Mouse (Mus musculus) heart, postnatal 25 days (tissue): Measurements from ENCODE around the gene Axin2. TPM values are rescaled to one million over a fixed set of nuclear protein-coding genes. Genes with fewer than 3 reads are reported as not detected.
A peak's percentile ranks its signal among the peaks of the same experiment; 100 is the strongest.

ENCODE experiments used
- DNase-seq: peaks from one replicate; pipeline ENCODE4 v3.0.0; 2022; ENCODE audit warnings: low spot score
- intact Hi-C: fragments of 180-260 bp; cut with DNase I; formaldehyde crosslinking; loops from one replicate; pipeline ENCODE4 v1.15.1; 2025
- total RNA-seq, 2 experiments: library from RNA; stranded (reverse); gene quantifications; 2 replicates each; pipeline ENCODE4 v1.2.3; 2021

The Axin2 gene
- total RNA-seq, 2 experiments from 2014 or later, result 5.2 to 6.0 TPM

- intact Hi-C loops, result no loop called here
- no peak for DNase-seq
Measured at GRCm38 (mm10) chr11:108952343-108952742, 32.2 kb downstream of the Axin2 start.

DNA sequence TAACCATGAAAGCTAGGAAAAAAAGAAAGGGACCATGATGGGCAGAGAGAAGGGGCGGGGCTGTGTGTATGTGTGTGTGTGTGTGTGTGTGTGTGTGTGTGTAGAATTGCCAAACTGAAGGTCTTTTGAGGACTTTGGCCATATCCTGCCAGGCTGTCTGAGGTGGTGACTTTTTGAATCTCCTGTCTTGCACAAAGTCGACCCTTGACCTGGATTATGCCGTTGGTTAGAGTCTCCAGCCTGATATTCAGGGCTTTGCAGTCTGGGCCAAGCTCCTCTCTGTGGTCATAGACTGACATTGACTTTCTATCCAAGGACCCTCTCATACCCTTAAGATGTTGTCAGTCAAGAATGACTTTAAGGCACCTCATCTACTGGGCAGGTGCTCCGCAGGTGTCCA is 35.8 kb downstream of the Axin2 start:
- no peak for DNase-seq
- intact Hi-C loops, result no loop called here

DNA sequence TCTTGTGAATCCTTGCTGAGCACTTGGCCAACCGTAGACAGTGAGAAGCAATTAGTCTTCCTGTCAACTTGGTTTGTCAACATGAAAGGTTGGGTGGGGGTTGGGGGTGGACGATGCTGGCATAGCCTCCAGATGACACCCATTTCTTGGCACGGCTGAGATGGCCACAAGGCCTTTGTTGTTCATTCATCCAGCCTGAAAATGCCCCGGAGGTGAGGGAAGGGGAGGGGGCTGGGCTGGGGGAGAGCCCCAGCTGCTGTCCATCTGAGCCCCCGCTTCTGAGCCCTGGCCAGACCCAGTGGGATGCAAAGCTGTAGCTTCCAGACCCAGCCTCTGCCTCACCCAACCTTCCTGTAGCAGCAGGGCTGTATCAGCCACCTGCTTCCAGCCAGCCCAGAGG is 38.2 kb downstream of the Axin2 start:
- DNase-seq, result no peak
- intact Hi-C loops, result no loop called here

DNA sequence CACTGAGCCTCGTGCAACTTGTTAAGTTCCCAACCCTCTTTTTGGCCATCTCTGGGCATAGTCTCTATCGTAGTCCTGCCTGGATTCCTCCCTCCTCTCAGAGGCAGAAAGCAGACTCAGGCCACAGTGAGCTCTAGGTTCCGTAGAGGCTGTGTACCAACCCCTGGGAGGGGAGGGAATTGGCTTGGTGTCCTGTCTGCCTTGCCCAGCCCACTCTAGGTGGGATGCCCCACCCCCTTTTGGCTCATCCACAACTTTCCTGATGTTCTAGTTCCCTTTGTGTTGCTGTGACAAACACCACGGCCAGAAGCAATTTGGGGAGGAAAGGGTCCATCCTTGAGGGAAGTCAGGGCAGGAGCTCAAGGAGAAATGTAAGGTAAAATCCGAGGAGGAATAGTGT is 39.0 kb downstream of the Axin2 start:
- DNase-seq, result no peak
- intact Hi-C loops, result no loop called here

GRCm38 (mm10) chr11:108961651-108962065 is 41.5 kb downstream of the Axin2 start:
- intact Hi-C loops, result no loop called here
- no peak for DNase-seq

- intact Hi-C loops, result no loop called here
- no peak for DNase-seq
Measured at GRCm38 (mm10) chr11:108963476-108964232, 43.5 kb downstream of the Axin2 start.

- DNase-seq, result no peak
- intact Hi-C loops, result no loop called here
Measured at GRCm38 (mm10) chr11:108965740-108966139, 45.6 kb downstream of the Axin2 start.

DNA sequence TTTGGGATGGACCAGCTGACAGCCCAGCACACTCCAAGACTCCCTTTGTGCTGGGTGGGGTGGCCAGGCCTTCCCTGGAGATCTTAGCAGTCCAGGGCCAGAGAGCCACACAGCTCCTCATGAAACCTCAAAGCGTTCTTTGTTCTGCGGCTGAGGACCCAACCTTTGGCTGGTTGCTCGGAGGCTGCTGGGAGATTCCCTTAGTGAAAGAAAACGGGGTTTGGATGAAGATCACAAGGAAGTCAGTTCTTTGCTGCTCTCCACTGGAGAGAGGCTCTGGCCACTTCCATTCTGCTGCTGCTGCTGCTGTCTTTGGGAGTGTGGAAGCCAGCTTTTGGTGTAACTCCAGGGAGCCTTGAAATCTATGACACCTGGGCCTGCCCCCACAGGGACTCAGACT is 53.3 kb downstream of the Axin2 start:
- no peak for DNase-seq
- intact Hi-C loops, result no loop called here

- intact Hi-C loops, result no loop called here
- no peak for DNase-seq
Measured at GRCm38 (mm10) chr11:108973866-108974265, 53.7 kb downstream of the Axin2 start.

DNA sequence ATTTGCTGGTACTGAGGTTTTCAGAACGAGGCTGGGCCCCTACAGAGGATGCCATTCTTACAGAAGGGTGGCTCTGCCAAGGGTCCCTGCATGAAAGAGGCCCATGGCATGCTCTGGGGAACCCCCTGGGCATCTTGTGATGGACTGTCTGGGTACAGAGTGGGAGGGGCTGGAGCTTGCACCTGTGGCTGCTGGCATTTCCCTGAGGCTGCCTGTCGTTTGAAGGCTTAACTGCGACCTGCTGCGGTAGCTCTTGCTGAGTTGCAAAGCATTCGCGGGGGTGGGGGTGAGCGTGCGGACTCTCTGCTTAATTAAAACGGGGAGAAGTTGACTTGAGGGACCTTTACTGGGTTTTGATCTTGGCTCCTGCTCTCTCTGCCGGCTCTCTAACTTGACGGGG is 55.4 kb downstream of the Axin2 start:
- DNase-seq, result no peak
- intact Hi-C loops, result no loop called here

- intact Hi-C loops, result no loop called here
- peak; percentile 18 for DNase-seq
Measured at GRCm38 (mm10) chr11:108980530-108980929, 60.4 kb downstream of the Axin2 start.

DNA sequence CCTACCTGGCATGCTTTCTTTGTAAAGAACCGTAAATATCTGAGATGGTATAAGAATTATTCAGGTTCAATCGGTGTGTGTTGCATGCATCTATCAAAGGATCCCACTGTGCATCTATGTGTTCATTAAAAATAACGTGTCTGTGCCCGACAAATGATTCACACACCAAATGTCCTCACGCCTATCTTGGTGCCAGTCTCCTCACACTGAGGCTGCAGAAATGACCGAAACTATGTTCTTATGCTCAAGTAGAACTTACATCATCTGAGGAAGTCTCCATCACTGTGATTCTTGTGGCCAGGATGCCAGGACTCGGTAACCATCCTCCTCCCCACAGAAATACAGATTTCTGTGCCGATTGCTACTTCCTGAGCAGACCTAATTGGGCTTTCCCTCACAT is 60.9 kb downstream of the Axin2 start:
- intact Hi-C loops, result no loop called here
- DNase-seq, result no peak

DNA sequence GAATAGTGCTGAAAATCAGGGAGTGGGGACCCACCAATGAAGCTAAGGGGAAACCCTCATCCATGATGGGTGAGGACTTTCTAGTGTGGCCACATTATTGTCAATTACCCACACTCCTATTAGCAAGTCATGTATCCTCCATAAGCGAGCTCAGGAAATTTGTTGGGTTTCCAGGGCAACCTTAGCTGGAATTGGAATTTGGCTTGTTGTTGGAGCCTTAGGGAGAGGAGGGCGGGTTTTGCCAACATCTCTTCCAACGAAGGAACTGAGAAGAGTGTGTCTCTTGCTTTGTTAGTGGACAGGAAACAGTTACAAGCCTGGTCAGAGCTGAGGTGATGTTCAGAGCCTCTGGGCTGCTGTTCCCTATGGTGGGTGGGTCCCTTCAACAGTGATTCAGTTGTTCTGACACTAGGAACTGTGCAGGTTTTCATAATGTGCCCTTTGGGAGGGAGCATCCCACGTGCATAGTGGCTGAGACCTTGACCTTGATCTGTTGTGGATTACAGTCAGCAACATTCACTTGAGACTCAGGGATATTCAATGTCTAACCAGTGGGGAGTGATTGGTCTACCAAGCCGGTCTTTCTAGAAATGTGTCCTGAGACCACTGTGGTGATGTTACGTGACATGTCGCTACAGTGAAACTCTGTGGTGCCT is 63.4 kb downstream of the Axin2 start:
- DNase-seq, result no peak
- intact Hi-C loops, result no loop called here

DNA sequence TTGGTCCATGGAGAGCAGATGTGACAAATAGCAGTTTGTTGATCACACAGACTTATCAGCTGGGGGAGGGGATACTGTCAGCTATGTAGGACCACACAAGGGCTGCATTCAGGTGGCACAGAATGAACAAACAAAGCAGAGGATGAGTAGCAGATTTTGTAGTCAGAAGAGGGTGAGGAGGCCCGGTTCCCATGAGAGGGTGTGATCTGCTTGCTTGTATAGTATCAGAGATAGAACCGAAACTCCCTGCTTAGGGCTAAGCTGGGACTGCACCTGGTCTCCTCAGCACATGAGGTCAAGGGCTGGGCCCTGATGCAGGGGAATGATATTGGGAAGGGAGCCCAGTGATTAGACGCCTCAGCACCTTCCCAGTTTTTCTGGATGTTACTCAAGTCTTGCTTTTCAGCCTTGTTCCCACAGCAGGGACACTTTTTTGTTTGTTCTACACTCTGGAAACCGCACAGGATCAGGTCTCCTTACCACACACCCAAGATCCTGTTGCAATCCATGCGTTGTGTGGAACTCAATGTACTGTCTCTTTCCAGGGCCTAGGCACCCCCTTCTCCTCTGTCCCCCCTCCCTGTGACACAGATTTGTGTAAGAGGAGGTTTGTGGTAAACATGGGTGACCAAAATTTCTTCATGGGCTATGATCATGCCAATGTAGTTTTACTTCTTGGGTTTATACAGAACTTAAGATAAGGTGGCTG is 64.7 kb downstream of the Axin2 start:
- DNase-seq, result no peak

DNA sequence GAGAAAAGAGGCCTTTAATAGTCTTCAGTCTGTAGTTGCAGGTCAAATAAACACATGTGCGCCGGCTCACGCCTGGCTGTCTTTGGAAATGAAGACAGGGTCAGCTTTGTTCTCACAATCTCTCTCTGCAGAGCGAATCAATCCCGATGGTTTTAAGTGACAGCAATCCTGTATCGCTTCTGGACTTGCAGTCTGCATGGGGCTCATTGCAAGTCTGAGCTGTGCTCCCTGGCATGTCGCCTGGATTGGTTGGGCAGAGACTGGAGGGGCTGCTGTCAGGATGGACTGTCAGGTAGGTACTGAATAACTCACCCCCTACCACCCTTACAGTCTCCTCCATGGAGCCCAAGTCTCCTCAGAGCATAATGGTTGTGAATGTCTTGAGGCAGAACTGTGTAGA is 65.7 kb downstream of the Axin2 start:
- DNase-seq, result no peak
- intact Hi-C loops, result no loop called here

More for the DNA sequence above, 64.7 kb downstream of the Axin2 start:
- intact Hi-C loops, result no loop called here

- no peak for DNase-seq
Measured at GRCm38 (mm10) chr11:108987226-108987625, 67.1 kb downstream of the Axin2 start.

DNA sequence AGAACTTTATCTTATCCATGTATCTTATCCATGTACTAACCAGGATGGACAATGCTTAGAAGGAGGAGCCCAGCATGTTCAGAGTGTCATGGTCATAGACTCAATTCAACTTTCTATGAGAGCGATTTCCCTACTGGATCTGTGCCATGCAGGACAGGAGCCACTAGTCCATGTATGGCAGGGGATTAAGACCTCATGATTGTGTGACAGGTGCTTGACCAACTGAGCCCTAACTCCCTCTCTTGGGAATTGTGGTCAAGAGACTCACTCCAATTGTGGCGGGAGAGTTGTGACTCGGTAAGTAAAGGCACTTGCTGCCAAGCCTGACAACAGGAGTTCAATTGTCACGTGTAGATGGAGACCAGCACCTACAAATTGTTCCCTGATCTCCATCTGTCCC is 67.6 kb downstream of the Axin2 start:
- intact Hi-C loops, result no loop called here
- no peak for DNase-seq

More at GRCm38 (mm10) chr11:108987226-108987625, 67.1 kb downstream of the Axin2 start:
- intact Hi-C loops, result no loop called here

DNA sequence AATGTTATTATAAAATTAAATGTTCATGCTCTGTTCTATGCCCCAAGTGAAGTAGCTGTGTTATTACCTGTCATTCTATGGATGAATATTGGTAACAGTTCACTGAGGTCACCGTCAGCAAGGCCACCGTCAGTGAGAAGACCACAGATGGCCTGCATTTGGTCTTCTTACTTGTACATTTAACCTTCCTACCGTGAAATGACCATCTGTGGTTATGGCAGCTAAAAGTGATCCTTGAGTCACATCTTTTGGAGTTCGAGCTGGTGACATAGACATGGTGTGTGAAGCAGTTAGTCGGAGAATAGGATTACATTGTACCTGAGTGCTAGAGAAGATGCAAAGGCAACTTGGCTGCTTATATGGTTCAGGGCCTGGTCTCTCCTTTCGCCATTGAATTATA is 68.1 kb downstream of the Axin2 start:
- intact Hi-C loops, result no loop called here

DNA sequence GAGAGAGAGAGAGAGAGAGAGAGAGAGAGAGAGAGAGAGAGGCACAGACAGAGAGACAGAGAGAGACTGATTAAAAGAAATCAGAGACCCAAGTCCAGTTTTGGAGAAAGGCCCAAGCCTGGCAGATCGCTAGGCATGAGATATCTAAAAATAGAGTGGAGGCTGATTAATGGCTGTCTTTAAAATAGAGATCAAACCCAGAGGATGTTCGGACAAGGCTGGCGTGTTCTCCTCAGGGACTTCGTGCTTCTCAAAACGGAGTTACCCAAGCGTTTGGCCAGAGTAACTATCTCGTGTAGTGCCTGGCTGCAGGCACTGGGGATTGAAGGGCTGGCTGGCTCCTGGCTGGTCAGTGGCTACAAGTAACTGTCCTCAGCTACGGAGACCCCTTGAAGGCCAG is 69.8 kb downstream of the Axin2 start:
- intact Hi-C loops, result no loop called here
- DNase-seq, result no peak

More for the DNA sequence above, 68.1 kb downstream of the Axin2 start:
- DNase-seq, result no peak

GRCm38 (mm10) chr11:108993414-108993813 is 73.3 kb downstream of the Axin2 start:
- intact Hi-C loops, result no loop called here

More at GRCm38 (mm10) chr11:108993414-108993813, 73.3 kb downstream of the Axin2 start:
- no peak for DNase-seq
